Mouse (Mus musculus): ENCODE data around the gene Mink1. TPM values are rescaled to one million over a fixed set of nuclear protein-coding genes. Genes with fewer than 3 reads are reported as not detected.
"Not testable (repeated sequence)": the region's sequence is repeated elsewhere in the genome, so short reads cannot be mapped to it uniquely, and the experiment has no call there.

The Mink1 gene
- polyA plus RNA-seq, 1 experiment from 2014 or later: 14.9 TPM

- Histone ChIP-seq H3K4me3 (replicated peaks) (peak overlapping the region; percentile 88), H3K27ac (peak overlapping the region; percentile 91; the same call in 1 of the 2 replicates), H3K4me2 (peak overlapping the region; percentile 90), H3K9me3 (no peaks in the 10 kb centered on the region), H3K27me3 (replicated peaks) (no peaks in the 10 kb centered on the region), H3K9ac (peak overlapping the region; percentile 86; the same call in 1 of the 2 replicates), H3K36me3 (no peaks in the 10 kb centered on the region), H3K4me1 (peaks cover 19% of the 10 kb centered on the region)
- ATAC-seq (ENCODE audit: insufficient read depth, low FRiP score, low read depth): no peak; the same call in 1 of the 2 replicates
- WGBS: 2% methylated on average over 2 of the region's 2 CpGs
Measured at GRCm38 (mm10) chr11:70561937-70562286, 769 bp upstream of the Mink1 start.

- 0% methylated on average over 27 of the region's 31 CpGs for WGBS
- Histone ChIP-seq H3K27ac (peak overlapping the region; percentile 91), H3K9ac (peak overlapping the region; percentile 86), H3K9me3 (no peaks in the 10 kb centered on the region), H3K27me3 (replicated peaks) (no peaks in the 10 kb centered on the region), H3K4me1 (peaks cover 19% of the 10 kb centered on the region), H3K36me3 (no peaks in the 10 kb centered on the region), H3K4me2 (peak overlapping the region; percentile 90), H3K4me3 (replicated peaks) (peak overlapping the region; percentile 88)
- no peak; the same call in 1 of the 2 replicates for ATAC-seq (ENCODE audit: insufficient read depth, low FRiP score, low read depth)
Measured at GRCm38 (mm10) chr11:70562995-70563469, 351 bp downstream of the Mink1 start.

- Histone ChIP-seq H3K4me2 (peak overlapping the region; percentile 90), H3K4me1 (peaks cover 19% of the 10 kb centered on the region), H3K9me3 (no peaks in the 10 kb centered on the region), H3K27ac (peak overlapping the region; percentile 91), H3K4me3 (replicated peaks) (peak overlapping the region; percentile 88), H3K36me3 (no peaks in the 10 kb centered on the region), H3K27me3 (replicated peaks) (no peaks in the 10 kb centered on the region), H3K9ac (peak overlapping the region; percentile 86; the same call in 1 of the 2 replicates)
- 1% methylated on average over 25 of the region's 25 CpGs for WGBS
- ATAC-seq (ENCODE audit: insufficient read depth, low FRiP score, low read depth): no peak
Measured at GRCm38 (mm10) chr11:70563470-70564275, 992 bp downstream of the Mink1 start.

- H3K27ac ChIP-seq: peak overlapping the region; percentile 91
- peak overlapping the region; percentile 88 for H3K4me3 ChIP-seq (replicated peaks)
- peaks cover 19% of the 10 kb centered on the region for H3K4me1 ChIP-seq
- H3K9ac ChIP-seq: no peak overlapping the region
- WGBS: 24% methylated on average over 4 of the region's 4 CpGs
- ATAC-seq (ENCODE audit: insufficient read depth, low FRiP score, low read depth): no peak
- H3K27me3 ChIP-seq (replicated peaks): no peaks in the 10 kb centered on the region
- peak overlapping the region; percentile 90 for H3K4me2 ChIP-seq
- H3K9me3 ChIP-seq: no peaks in the 10 kb centered on the region
- no peaks in the 10 kb centered on the region for H3K36me3 ChIP-seq
Measured at GRCm38 (mm10) chr11:70564276-70564873, 1.7 kb downstream of the Mink1 start.

- Histone ChIP-seq H3K4me3 (replicated peaks) (no peak overlapping the region), H3K36me3 (no peaks in the 10 kb centered on the region), H3K27ac (no peak overlapping the region), H3K4me2 (no peak overlapping the region), H3K9me3 (no peaks in the 10 kb centered on the region), H3K4me1 (peaks cover 20% of the 10 kb centered on the region), H3K9ac (no peak overlapping the region), H3K27me3 (replicated peaks) (no peaks in the 10 kb centered on the region)
- no peak for ATAC-seq (ENCODE audit: insufficient read depth, low FRiP score, low read depth)
- 63% methylated on average over 7 of the region's 7 CpGs for WGBS
Measured at GRCm38 (mm10) chr11:70566586-70566985, 3.9 kb downstream of the Mink1 start.

- not testable (repeated sequence) for H3K9me3 ChIP-seq; ATAC-seq (ENCODE audit: insufficient read depth, low FRiP score, low read depth); H3K9ac ChIP-seq; H3K36me3 ChIP-seq; H3K4me3 ChIP-seq (replicated peaks); H3K27me3 ChIP-seq (replicated peaks); H3K4me2 ChIP-seq; H3K27ac ChIP-seq
- H3K4me1 ChIP-seq: peaks cover 11% of the 10 kb centered on the region
- 80% methylated on average over 1 of the region's 1 CpGs for WGBS
Measured at GRCm38 (mm10) chr11:70570614-70571013, 7.9 kb downstream of the Mink1 start.

- H3K27me3 ChIP-seq (replicated peaks): no peaks in the 10 kb centered on the region
- peaks cover 14% of the 10 kb centered on the region for H3K4me1 ChIP-seq
- no peaks in the 10 kb centered on the region for H3K36me3 ChIP-seq
- H3K9ac ChIP-seq: no peak overlapping the region
- 0 out of 2 replicates have a peak overlapping the region, but pooled peaks have one; percentile 19 for H3K27ac ChIP-seq
- H3K9me3 ChIP-seq: no peaks in the 10 kb centered on the region
- no peak for ATAC-seq (ENCODE audit: insufficient read depth, low FRiP score, low read depth)
- WGBS: 63% methylated on average over 1 of the region's 1 CpGs
- H3K4me3 ChIP-seq (replicated peaks): no peak overlapping the region
- no peak overlapping the region for H3K4me2 ChIP-seq
Measured at GRCm38 (mm10) chr11:70571641-70572040, 9.0 kb downstream of the Mink1 start.

GRCm38 (mm10) chr11:70572348-70572902, 9.7 kb downstream of the Mink1 start:
- no peak for ATAC-seq (ENCODE audit: insufficient read depth, low FRiP score, low read depth)
- no peak overlapping the region for H3K4me2 ChIP-seq
- H3K9ac ChIP-seq: no peak overlapping the region
- H3K27ac ChIP-seq: peak overlapping the region; percentile 56; the same call in 1 of the 2 replicates
- no peak overlapping the region for H3K4me3 ChIP-seq (replicated peaks)
- H3K9me3 ChIP-seq: no peaks in the 10 kb centered on the region
- no peaks in the 10 kb centered on the region for H3K36me3 ChIP-seq
- 41% methylated on average over 5 of the region's 5 CpGs for WGBS
- peaks cover 15% of the 10 kb centered on the region for H3K4me1 ChIP-seq
- no peaks in the 10 kb centered on the region for H3K27me3 ChIP-seq (replicated peaks)

GRCm38 (mm10) chr11:70573872-70574271, 11.2 kb downstream of the Mink1 start:
- WGBS: 79% methylated on average over 6 of the region's 6 CpGs
- Histone ChIP-seq H3K27ac (0 out of 2 replicates have a peak overlapping the region, but pooled peaks have one; percentile 1), H3K9ac (no peak overlapping the region), H3K4me3 (replicated peaks) (no peak overlapping the region), H3K36me3 (no peaks in the 10 kb centered on the region), H3K4me2 (no peak overlapping the region), H3K27me3 (replicated peaks) (no peaks in the 10 kb centered on the region), H3K9me3 (no peaks in the 10 kb centered on the region), H3K4me1 (peaks cover 29% of the 10 kb centered on the region)
- no peak for ATAC-seq (ENCODE audit: insufficient read depth, low FRiP score, low read depth)

- no peaks in the 10 kb centered on the region for H3K36me3 ChIP-seq
- peaks cover 36% of the 10 kb centered on the region for H3K4me1 ChIP-seq
- ATAC-seq (ENCODE audit: insufficient read depth, low FRiP score, low read depth): no peak
- 59% methylated on average over 3 of the region's 3 CpGs for WGBS
- no peak overlapping the region for H3K9ac ChIP-seq
- H3K4me2 ChIP-seq: 0 out of 2 replicates have a peak overlapping the region, but pooled peaks have one; percentile 32
- no peaks in the 10 kb centered on the region for H3K9me3 ChIP-seq
- no peak overlapping the region for H3K4me3 ChIP-seq (replicated peaks)
- peak overlapping the region; percentile 58 for H3K27ac ChIP-seq
- no peaks in the 10 kb centered on the region for H3K27me3 ChIP-seq (replicated peaks)
Measured at GRCm38 (mm10) chr11:70577201-70577600, 14.5 kb downstream of the Mink1 start.

GRCm38 (mm10) chr11:70578962-70579361, 16.3 kb downstream of the Mink1 start:
- Histone ChIP-seq H3K27me3 (replicated peaks) (no peaks in the 10 kb centered on the region), H3K9me3 (no peaks in the 10 kb centered on the region), H3K4me3 (replicated peaks) (no peak overlapping the region), H3K4me1 (peaks cover 41% of the 10 kb centered on the region), H3K4me2 (no peak overlapping the region), H3K27ac (peak overlapping the region; percentile 58), H3K9ac (no peak overlapping the region), H3K36me3 (no peaks in the 10 kb centered on the region)
- WGBS: 76% methylated on average over 6 of the region's 6 CpGs
- ATAC-seq (ENCODE audit: insufficient read depth, low FRiP score, low read depth): no peak
